Mouse (Mus musculus): ENCODE results near the gene Krt8. TPM values are rescaled to one million over a fixed set of nuclear protein-coding genes. Genes with fewer than 3 reads are reported as not detected.

The Krt8 gene
- polyA plus RNA-seq, 1 experiment: not detected

DNA sequence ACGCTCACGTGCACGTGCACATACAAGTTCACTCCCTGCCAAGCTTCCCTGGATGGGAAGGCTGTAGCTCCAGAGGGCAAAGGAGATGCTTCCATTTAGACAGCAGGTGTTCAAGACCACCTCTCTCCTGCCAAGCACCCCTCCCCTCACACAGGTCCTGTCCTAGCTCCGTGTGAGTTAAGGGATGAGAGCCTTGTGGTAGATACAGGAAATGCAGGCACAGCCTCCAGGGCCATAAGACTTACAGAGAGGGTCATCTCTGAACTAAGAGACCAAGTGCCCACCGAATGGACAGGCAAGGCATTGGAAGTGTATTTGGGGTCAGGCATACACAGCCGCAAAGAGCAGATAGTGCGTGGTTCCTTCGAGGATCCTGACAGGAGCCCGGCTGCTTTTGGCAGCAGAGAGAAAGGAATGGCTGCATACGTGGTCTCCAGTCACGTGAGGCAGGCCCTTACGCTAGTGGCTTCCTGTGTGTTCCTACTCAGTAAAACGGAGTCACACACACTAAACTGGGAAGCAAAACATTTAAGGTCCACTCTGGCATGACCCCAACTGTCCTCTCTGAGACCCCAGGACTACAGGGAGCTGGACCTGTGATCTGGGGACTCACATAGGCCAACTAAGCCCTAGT, 20.9 kb downstream of the Krt8 start:
- Histone ChIP-seq H3K4me3 (ENCODE audit: insufficient read depth, low read length) (no peak overlapping the region), H3K27ac (ENCODE audit: insufficient read depth, low read length) (no peak overlapping the region), H3K4me1 (ENCODE audit: control insufficient read depth, insufficient read depth, low read length) (no peaks in the 10 kb centered on the region)
- TF ChIP-seq POLR2A (IDR thresholded peaks at IDR 0.05; ENCODE audit: low read depth, low read length) (no peak), CTCF (IDR thresholded peaks at IDR 0.05; ENCODE audit: borderline replicate concordance, insufficient read depth, low read length) (no peak)

DNA sequence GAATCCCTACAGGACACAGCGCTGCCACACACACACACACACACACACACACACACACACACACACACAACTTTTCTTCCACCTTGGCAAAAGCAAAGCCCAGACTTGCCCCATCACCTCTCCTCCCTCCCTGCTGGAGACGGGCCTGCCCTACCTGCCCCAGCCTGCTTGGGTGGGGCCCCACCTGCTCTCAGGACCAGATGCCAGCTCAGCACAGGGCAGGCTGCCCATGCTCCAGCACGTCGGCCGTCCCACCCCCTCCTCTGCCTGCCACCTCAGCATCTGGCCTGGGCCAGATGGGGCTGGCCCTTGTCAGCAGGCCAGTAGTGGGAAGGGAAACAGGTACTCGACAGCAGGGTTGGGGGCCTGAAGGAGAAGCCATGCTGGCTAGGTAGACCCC, 23.4 kb downstream of the Krt8 start:
- H3K27ac ChIP-seq (ENCODE audit: insufficient read depth, low read length): no peak overlapping the region
- peaks cover 19% of the 10 kb centered on the region for H3K4me1 ChIP-seq (ENCODE audit: control insufficient read depth, insufficient read depth, low read length)
- no peak for TF ChIP-seq CTCF (IDR thresholded peaks at IDR 0.05; ENCODE audit: borderline replicate concordance, insufficient read depth, low read length)
- no peak for TF ChIP-seq POLR2A (IDR thresholded peaks at IDR 0.05; ENCODE audit: low read depth, low read length)
- H3K4me3 ChIP-seq (ENCODE audit: insufficient read depth, low read length): no peak overlapping the region

DNA sequence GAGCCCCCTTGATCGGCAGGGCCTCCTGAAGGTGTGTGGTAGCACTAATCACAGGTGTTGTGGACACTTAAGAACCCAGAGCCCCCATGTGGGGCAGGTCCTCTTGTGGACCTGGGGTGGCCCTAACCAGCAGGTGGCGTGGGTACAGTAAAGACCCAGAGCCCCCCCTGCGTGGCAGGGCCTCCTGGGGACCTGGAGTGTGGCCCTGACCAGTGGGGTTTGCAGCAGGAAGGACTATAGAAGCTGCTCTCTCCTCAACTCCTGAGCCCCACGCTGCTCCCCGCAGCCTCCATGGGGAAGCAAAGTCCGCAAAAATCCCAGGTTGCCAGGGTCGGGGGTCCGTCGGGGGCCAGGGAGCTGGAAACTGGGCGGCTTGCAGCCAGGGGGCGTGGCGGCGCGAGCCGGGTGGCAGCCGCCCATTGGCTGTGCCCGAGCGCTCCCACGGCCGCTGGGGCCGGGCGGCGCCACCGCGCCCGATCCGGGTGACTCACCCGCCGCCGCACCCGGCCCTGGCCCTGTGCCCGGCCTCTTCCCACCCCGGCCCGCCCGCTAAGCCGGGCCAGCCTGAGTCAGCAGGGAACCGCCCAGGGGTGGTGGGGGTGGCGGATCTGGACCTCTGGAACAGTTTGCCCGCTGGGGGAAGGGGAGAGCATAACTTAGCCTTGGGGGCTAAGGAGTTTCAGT, 27.1 kb downstream of the Krt8 start:
- TF ChIP-seq POLR2A (IDR thresholded peaks at IDR 0.05; ENCODE audit: low read depth, low read length) (no peak), CTCF (IDR thresholded peaks at IDR 0.05; ENCODE audit: borderline replicate concordance, insufficient read depth, low read length) (no peak)
- Histone ChIP-seq H3K27ac (ENCODE audit: insufficient read depth, low read length) (peak overlapping the region; percentile 86), H3K4me1 (ENCODE audit: control insufficient read depth, insufficient read depth, low read length) (peaks cover 19% of the 10 kb centered on the region), H3K4me3 (ENCODE audit: insufficient read depth, low read length) (no peak overlapping the region)

DNA sequence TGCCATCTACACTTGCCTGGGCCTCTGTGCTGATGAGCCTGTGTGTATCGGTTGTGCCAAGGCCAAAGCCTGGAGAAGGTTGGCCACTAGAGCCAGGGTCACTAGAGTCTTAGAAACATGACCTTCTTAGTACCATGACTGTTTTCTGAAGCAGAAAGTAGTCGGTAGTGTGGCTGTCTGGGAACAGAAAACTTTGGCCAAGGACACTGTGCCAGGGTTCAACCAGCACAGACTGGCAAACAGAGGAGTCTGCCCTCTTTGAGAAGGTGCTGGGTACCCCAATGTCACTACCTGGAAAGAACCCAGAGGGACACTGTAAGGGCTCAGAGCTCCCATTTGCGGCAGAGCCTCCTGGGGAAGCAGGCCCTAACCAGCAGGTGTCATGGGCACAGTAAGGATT, 27.6 kb downstream of the Krt8 start:
- TF ChIP-seq CTCF (IDR thresholded peaks at IDR 0.05; ENCODE audit: borderline replicate concordance, insufficient read depth, low read length) (no peak), POLR2A (IDR thresholded peaks at IDR 0.05; ENCODE audit: low read depth, low read length) (no peak)
- Histone ChIP-seq H3K27ac (ENCODE audit: insufficient read depth, low read length) (peak overlapping the region; percentile 86), H3K4me3 (ENCODE audit: insufficient read depth, low read length) (no peak overlapping the region), H3K4me1 (ENCODE audit: control insufficient read depth, insufficient read depth, low read length) (peaks cover 19% of the 10 kb centered on the region)

DNA sequence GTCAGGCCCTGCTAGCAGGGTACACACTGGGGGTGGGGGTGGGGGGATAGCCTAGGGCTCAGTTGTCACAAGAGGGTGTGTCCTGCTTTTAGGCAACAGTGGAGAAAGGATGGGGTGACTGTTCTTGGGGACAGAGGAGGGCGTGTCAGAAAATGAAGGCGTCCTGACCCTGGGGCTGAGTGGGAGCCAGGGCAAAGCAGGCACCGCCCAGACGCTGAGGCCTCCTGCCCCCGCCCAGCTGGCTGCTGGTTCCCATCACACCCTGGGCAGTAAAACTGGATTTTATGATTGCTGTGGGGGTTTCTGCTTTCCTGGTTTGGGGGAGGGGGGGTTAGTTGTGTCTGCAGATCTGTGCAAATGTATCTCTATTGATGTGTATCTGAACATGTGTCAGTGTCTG, 28.3 kb downstream of the Krt8 start:
- no peak overlapping the region for H3K4me3 ChIP-seq (ENCODE audit: insufficient read depth, low read length)
- H3K4me1 ChIP-seq (ENCODE audit: control insufficient read depth, insufficient read depth, low read length): peaks cover 19% of the 10 kb centered on the region
- H3K27ac ChIP-seq (ENCODE audit: insufficient read depth, low read length): peak overlapping the region; percentile 86
- TF ChIP-seq POLR2A (IDR thresholded peaks at IDR 0.05; ENCODE audit: low read depth, low read length): no peak
- no peak for TF ChIP-seq CTCF (IDR thresholded peaks at IDR 0.05; ENCODE audit: borderline replicate concordance, insufficient read depth, low read length)

DNA sequence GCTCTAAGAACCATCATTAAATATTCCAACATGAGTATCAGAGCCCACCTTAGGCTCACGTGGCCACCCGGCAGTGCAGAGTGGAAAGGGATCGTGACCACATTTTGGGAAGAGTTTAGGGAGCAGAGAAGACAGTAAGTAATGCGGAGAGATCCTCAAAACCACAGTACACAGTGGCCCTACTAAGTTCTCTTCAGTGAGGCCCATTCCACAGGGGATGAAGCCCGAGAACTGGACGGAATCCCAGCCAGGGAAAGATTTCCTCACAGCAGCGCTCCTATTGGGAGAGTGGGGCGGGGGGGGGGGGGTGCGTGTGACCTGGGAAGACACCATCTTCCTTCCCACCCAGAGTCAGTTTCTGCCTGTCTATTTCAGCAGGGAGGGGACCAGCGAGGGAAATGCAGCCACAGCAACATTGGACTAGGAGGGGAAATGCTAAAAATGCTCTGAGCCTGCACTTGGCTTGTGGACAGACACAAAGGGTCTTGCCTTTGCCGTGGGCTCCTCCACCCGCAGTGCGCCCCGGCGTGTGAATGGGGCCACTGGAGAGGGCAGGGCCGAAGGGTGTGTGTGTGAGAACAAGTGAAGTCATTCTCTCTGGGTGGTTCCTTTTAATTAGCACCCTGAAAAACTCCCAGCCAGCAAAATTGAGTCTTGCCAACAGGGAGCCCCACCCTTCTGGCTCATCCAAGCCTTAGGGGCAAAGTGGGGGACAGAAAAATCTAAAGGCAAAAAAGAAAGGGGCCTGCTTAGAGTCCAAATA, 30.0 kb downstream of the Krt8 start:
- no peak for TF ChIP-seq CTCF (IDR thresholded peaks at IDR 0.05; ENCODE audit: borderline replicate concordance, insufficient read depth, low read length)
- TF ChIP-seq POLR2A (IDR thresholded peaks at IDR 0.05; ENCODE audit: low read depth, low read length): no peak
- H3K27ac ChIP-seq (ENCODE audit: insufficient read depth, low read length): peak overlapping the region; percentile 5; the same call in 1 of the 2 replicates

DNA sequence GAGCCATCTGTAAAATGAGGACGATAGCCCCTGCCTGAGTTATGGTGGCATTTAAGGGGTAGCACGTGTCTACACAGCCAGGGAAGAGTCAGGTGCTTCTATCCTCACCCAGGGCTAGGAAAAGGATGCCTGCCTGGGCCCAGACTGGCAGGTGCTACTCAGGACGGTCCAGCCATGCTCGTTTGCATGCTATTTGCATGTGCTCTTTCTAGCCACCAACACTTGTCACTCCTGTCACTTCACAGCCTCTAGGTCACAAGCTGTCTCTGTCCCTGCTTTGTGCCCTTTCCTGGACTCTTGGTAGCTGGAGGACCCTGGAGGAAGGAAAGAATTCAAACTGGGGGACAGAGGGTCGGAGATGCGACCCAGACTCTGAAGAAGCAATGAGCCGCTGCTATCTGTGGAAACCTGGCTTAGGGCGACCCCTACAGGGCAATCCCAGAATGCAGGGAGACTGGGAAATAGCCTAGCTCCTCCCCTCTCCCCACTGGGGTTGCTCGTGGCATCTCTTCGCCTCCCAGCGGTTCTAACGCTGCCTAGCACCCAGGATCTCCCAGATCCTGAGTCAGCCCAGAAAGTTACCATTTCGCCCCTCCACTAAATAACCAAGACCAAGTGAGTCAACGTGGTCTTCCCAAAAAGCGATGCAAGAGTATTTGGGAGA, 30.7 kb downstream of the Krt8 start:
- Histone ChIP-seq H3K4me1 (ENCODE audit: control insufficient read depth, insufficient read depth, low read length) (peaks cover 19% of the 10 kb centered on the region), H3K4me3 (ENCODE audit: insufficient read depth, low read length) (no peak overlapping the region), H3K27ac (ENCODE audit: insufficient read depth, low read length) (0 out of 2 replicates have a peak overlapping the region, but pooled peaks have one; percentile 5)
- TF ChIP-seq CTCF (IDR thresholded peaks at IDR 0.05; ENCODE audit: borderline replicate concordance, insufficient read depth, low read length) (peak; percentile 75), POLR2A (IDR thresholded peaks at IDR 0.05; ENCODE audit: low read depth, low read length) (no peak)

More for the DNA sequence above, 30.0 kb downstream of the Krt8 start:
- H3K4me3 ChIP-seq (ENCODE audit: insufficient read depth, low read length): no peak overlapping the region
- peaks cover 19% of the 10 kb centered on the region for H3K4me1 ChIP-seq (ENCODE audit: control insufficient read depth, insufficient read depth, low read length)

DNA sequence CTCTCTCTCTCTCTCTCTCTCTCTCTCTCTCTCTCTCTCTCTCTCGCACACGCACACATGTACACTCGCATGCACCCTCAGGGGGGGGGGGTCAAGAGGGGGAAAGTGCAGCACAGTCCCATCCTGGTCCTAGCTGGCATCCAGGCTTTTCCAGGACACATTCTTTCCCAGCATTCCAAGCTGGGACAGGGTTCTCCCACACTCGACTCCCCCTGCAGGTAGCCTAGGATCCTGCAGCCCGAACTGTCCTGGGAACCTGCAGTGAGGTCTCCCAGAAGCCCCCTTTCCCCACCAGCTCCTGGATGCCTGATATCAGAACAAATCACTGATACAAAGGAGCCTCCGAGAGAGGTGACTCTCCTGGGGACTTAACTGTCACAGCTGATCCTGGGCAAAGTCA, 33.7 kb downstream of the Krt8 start:
- H3K27ac ChIP-seq (ENCODE audit: insufficient read depth, low read length): no peak overlapping the region
- no peak overlapping the region for H3K4me3 ChIP-seq (ENCODE audit: insufficient read depth, low read length)
- no peak for TF ChIP-seq POLR2A (IDR thresholded peaks at IDR 0.05; ENCODE audit: low read depth, low read length)
- peak; percentile 71 for TF ChIP-seq CTCF (IDR thresholded peaks at IDR 0.05; ENCODE audit: borderline replicate concordance, insufficient read depth, low read length)

DNA sequence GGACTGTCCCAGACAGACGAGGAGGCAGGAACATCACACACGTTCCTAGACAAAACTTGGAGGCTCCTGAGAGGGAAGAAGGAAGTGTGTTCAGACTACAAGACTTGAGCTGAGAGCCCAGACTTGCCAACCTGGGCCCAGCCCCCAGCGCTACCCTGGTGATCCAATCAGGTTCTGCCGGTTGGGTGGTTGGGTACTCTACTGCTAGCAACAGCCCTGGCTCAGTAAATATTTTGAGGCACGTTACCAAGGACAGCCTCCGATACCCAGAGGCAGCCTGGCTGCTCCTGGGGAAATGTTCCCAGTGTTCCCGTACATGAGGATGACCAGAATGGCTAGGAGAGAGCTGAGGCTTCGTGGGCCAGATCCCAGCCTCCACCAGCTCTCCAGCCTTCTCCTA, 37.5 kb downstream of the Krt8 start:
- Histone ChIP-seq H3K27ac (ENCODE audit: insufficient read depth, low read length) (no peak overlapping the region), H3K4me3 (ENCODE audit: insufficient read depth, low read length) (no peak overlapping the region), H3K4me1 (ENCODE audit: control insufficient read depth, insufficient read depth, low read length) (no peaks in the 10 kb centered on the region)
- TF ChIP-seq POLR2A (IDR thresholded peaks at IDR 0.05; ENCODE audit: low read depth, low read length) (no peak), CTCF (IDR thresholded peaks at IDR 0.05; ENCODE audit: borderline replicate concordance, insufficient read depth, low read length) (no peak)

More for the DNA sequence above, 33.7 kb downstream of the Krt8 start:
- no peaks in the 10 kb centered on the region for H3K4me1 ChIP-seq (ENCODE audit: control insufficient read depth, insufficient read depth, low read length)

Data from embryonic fibroblast, embryonic 13.5 days (primary cell).